Mouse (Mus musculus) intestine, embryonic 15.5 days (tissue): ENCODE measurements at regions not wholly inside any gene's neighbourhood (a gene's known extent, or its start where the extent isn't known, plus 50 kb on each side); places are given as distances from the start of the nearest gene placed in this dataset.

Experiments used
- ATAC-seq: fragments of 200-750 bp; cut with Nextera tagmentation; 2 replicates; pipeline ENCODE4 v1.8.0; 2017; ENCODE audit warnings: moderate TSS enrichment, moderate library complexity
- H3K27ac ChIP-seq: fragments of 300-500 bp; sonication (generic); 2 replicates; pipeline ENCODE4 v1.5.1; 2015; ENCODE audit warnings: mild to moderate bottlenecking, inconsistent platforms
- H3K27me3 ChIP-seq: fragments of 300-500 bp; sonication (generic); replicated peaks from 2 replicates; pipeline ENCODE4 v1.6.1; 2015; ENCODE audit warnings: inconsistent platforms
- H3K36me3 ChIP-seq: fragments of 300-500 bp; sonication (generic); 2 replicates; pipeline ENCODE4 v1.6.1; 2015; ENCODE audit warnings: inconsistent platforms
- H3K4me1 ChIP-seq: fragments of 300-500 bp; sonication (generic); replicated peaks from 2 replicates; pipeline ENCODE4 v1.6.1; 2015; ENCODE audit warnings: inconsistent platforms
- H3K4me2 ChIP-seq: fragments of 300-500 bp; sonication (generic); replicated peaks from 2 replicates; pipeline ENCODE4 v1.6.1; 2015; ENCODE audit warnings: mild to moderate bottlenecking, inconsistent platforms
- H3K4me3 ChIP-seq: fragments of 300-500 bp; sonication (generic); replicated peaks from 2 replicates; pipeline ENCODE4 v1.5.1; 2015; ENCODE audit warnings: inconsistent platforms
- H3K9ac ChIP-seq: fragments of 300-500 bp; sonication (generic); 2 replicates; pipeline ENCODE4 v1.6.1; 2015; ENCODE audit warnings: inconsistent platforms
- H3K9me3 ChIP-seq: fragments of 300-500 bp; sonication (generic); 2 replicates; pipeline ENCODE4 v1.6.1; 2016; ENCODE audit warnings: inconsistent platforms
- WGBS: fragments of 180-500 bp; shearing (Covaris S2); methylation state at CpG from one replicate; pipeline ENCODE4 v1.1.7; 2015; 5-methylcytosine and 5-hydroxymethylcytosine counted together

- Histone ChIP-seq H3K9me3 (no peaks in the 10 kb centered on the region), H3K4me2 (no peak overlapping the region), H3K27ac (no peak overlapping the region), H3K4me3 (no peak overlapping the region), H3K9ac (no peak overlapping the region), H3K4me1 (no peaks in the 10 kb centered on the region), H3K36me3 (no peaks in the 10 kb centered on the region), H3K27me3 (no peaks in the 10 kb centered on the region)
- ATAC-seq: no peak
- WGBS: 76% methylated on average over 7 of the region's 7 CpGs
Measured at GRCm38 (mm10) chr2:21129621-21130020, 75.5 kb downstream of the Enkur start.

GRCm38 (mm10) chr2:21126531-21126930 is 78.6 kb downstream of the Enkur start:
- Histone ChIP-seq H3K4me2 (no peak overlapping the region), H3K4me1 (no peaks in the 10 kb centered on the region), H3K27me3 (no peaks in the 10 kb centered on the region), H3K9ac (no peak overlapping the region), H3K27ac (no peak overlapping the region), H3K4me3 (no peak overlapping the region), H3K9me3 (no peaks in the 10 kb centered on the region), H3K36me3 (no peaks in the 10 kb centered on the region)
- ATAC-seq: no peak
- 54% methylated on average over 1 of the region's 1 CpGs for WGBS

GRCm38 (mm10) chr2:21122421-21122820 is 82.7 kb downstream of the Enkur start:
- 67% methylated on average over 3 of the region's 3 CpGs for WGBS
- H3K4me3 ChIP-seq: no peak overlapping the region
- no peaks in the 10 kb centered on the region for H3K27me3 ChIP-seq
- no peak overlapping the region for H3K4me2 ChIP-seq
- H3K9ac ChIP-seq: no peak overlapping the region
- no peaks in the 10 kb centered on the region for H3K9me3 ChIP-seq
- no peaks in the 10 kb centered on the region for H3K4me1 ChIP-seq
- no peaks in the 10 kb centered on the region for H3K36me3 ChIP-seq
- H3K27ac ChIP-seq: no peak overlapping the region
- no peak for ATAC-seq

GRCm38 (mm10) chr2:21121663-21122062 is 83.5 kb downstream of the Enkur start:
- H3K27me3 ChIP-seq: no peaks in the 10 kb centered on the region
- no peak overlapping the region for H3K27ac ChIP-seq
- H3K4me2 ChIP-seq: no peak overlapping the region
- ATAC-seq: no peak
- no peak overlapping the region for H3K9ac ChIP-seq
- 82% methylated on average over 1 of the region's 1 CpGs for WGBS
- no peaks in the 10 kb centered on the region for H3K9me3 ChIP-seq
- H3K4me1 ChIP-seq: no peaks in the 10 kb centered on the region
- H3K4me3 ChIP-seq: no peak overlapping the region
- H3K36me3 ChIP-seq: no peaks in the 10 kb centered on the region

GRCm38 (mm10) chr2:21116817-21117216 is 88.3 kb downstream of the Enkur start:
- Histone ChIP-seq H3K4me1 (no peaks in the 10 kb centered on the region), H3K36me3 (no peaks in the 10 kb centered on the region), H3K4me2 (no peak overlapping the region), H3K27ac (no peak overlapping the region), H3K27me3 (no peaks in the 10 kb centered on the region), H3K4me3 (no peak overlapping the region), H3K9ac (no peak overlapping the region), H3K9me3 (no peaks in the 10 kb centered on the region)
- WGBS: 84% methylated on average over 5 of the region's 5 CpGs
- ATAC-seq: no peak

- H3K9ac ChIP-seq: no peak overlapping the region
- 83% methylated on average over 1 of the region's 1 CpGs for WGBS
- H3K4me2 ChIP-seq: no peak overlapping the region
- no peaks in the 10 kb centered on the region for H3K4me1 ChIP-seq
- no peaks in the 10 kb centered on the region for H3K36me3 ChIP-seq
- ATAC-seq: no peak
- H3K27me3 ChIP-seq: no peaks in the 10 kb centered on the region
- no peak overlapping the region for H3K4me3 ChIP-seq
- no peak overlapping the region for H3K27ac ChIP-seq
- no peaks in the 10 kb centered on the region for H3K9me3 ChIP-seq
Measured at GRCm38 (mm10) chr2:21111527-21111926, 93.6 kb downstream of the Enkur start.

- H3K4me2 ChIP-seq: no peak overlapping the region
- H3K36me3 ChIP-seq: no peaks in the 10 kb centered on the region
- ATAC-seq: no peak
- 84% methylated on average over 6 of the region's 6 CpGs for WGBS
- H3K4me1 ChIP-seq: no peaks in the 10 kb centered on the region
- H3K27ac ChIP-seq: no peak overlapping the region
- no peak overlapping the region for H3K9ac ChIP-seq
- H3K9me3 ChIP-seq: no peaks in the 10 kb centered on the region
- H3K4me3 ChIP-seq: no peak overlapping the region
- H3K27me3 ChIP-seq: no peaks in the 10 kb centered on the region
Measured at GRCm38 (mm10) chr2:21100248-21100808, 104.8 kb downstream of the Enkur start.

- Histone ChIP-seq H3K9ac (no peak overlapping the region), H3K4me1 (0 out of 2 replicates have a peak, but pooled peaks cover 7% of the 10 kb centered on the region), H3K27me3 (no peaks in the 10 kb centered on the region), H3K27ac (no peak overlapping the region), H3K36me3 (no peaks in the 10 kb centered on the region), H3K9me3 (no peaks in the 10 kb centered on the region), H3K4me2 (no peak overlapping the region), H3K4me3 (no peak overlapping the region)
- WGBS: 62% methylated on average over 4 of the region's 4 CpGs
- peak; percentile 89 for ATAC-seq
Measured at GRCm38 (mm10) chr2:21091058-21091971, 113.8 kb downstream of the Enkur start.

- H3K4me1 ChIP-seq: no peaks in the 10 kb centered on the region
- no peak overlapping the region for H3K9ac ChIP-seq
- no peak overlapping the region for H3K4me2 ChIP-seq
- 54% methylated on average over 5 of the region's 5 CpGs for WGBS
- H3K27me3 ChIP-seq: no peaks in the 10 kb centered on the region
- ATAC-seq: no peak
- H3K27ac ChIP-seq: no peak overlapping the region
- no peaks in the 10 kb centered on the region for H3K36me3 ChIP-seq
- H3K4me3 ChIP-seq: no peak overlapping the region
- H3K9me3 ChIP-seq: no peaks in the 10 kb centered on the region
Measured at GRCm38 (mm10) chr2:21085517-21085916, 116.8 kb upstream of the Arhgap21 start.

GRCm38 (mm10) chr2:21067292-21067850 is 98.7 kb upstream of the Arhgap21 start:
- Histone ChIP-seq H3K4me1 (no peaks in the 10 kb centered on the region), H3K4me2 (no peak overlapping the region), H3K9ac (no peak overlapping the region), H3K36me3 (no peaks in the 10 kb centered on the region), H3K9me3 (no peaks in the 10 kb centered on the region), H3K27me3 (no peaks in the 10 kb centered on the region), H3K27ac (no peak overlapping the region), H3K4me3 (no peak overlapping the region)
- ATAC-seq: no peak
- WGBS: 83% methylated on average over 9 of the region's 9 CpGs

GRCm38 (mm10) chr2:21060347-21060650 is 91.6 kb upstream of the Arhgap21 start:
- no peak overlapping the region for H3K4me2 ChIP-seq
- no peaks in the 10 kb centered on the region for H3K9me3 ChIP-seq
- no peaks in the 10 kb centered on the region for H3K27me3 ChIP-seq
- no peaks in the 10 kb centered on the region for H3K36me3 ChIP-seq
- no peak for ATAC-seq
- no peak overlapping the region for H3K4me3 ChIP-seq
- H3K9ac ChIP-seq: no peak overlapping the region
- H3K4me1 ChIP-seq: no peaks in the 10 kb centered on the region
- WGBS: 77% methylated on average over 2 of the region's 2 CpGs
- H3K27ac ChIP-seq: no peak overlapping the region

GRCm38 (mm10) chr2:21059618-21060346 is 91.1 kb upstream of the Arhgap21 start:
- no peak for ATAC-seq
- no peak overlapping the region for H3K4me2 ChIP-seq
- H3K4me3 ChIP-seq: no peak overlapping the region
- no peak overlapping the region for H3K27ac ChIP-seq
- no peaks in the 10 kb centered on the region for H3K36me3 ChIP-seq
- no peaks in the 10 kb centered on the region for H3K27me3 ChIP-seq
- no peaks in the 10 kb centered on the region for H3K4me1 ChIP-seq
- H3K9ac ChIP-seq: no peak overlapping the region
- H3K9me3 ChIP-seq: no peaks in the 10 kb centered on the region
- WGBS: 48% methylated on average over 3 of the region's 3 CpGs
